Mouse (Mus musculus): ENCODE data around the gene Krtap14. TPM values are rescaled to one million over a fixed set of nuclear protein-coding genes. Genes with fewer than 3 reads are reported as not detected.
A peak's percentile ranks its signal among the peaks of the same experiment; 100 is the strongest.

Krtap14 gene
- not detected for total RNA-seq (2021)
- long read RNA-seq, experiment 1: 0 reads
- long read RNA-seq, experiment 2: 0 reads

DNA sequence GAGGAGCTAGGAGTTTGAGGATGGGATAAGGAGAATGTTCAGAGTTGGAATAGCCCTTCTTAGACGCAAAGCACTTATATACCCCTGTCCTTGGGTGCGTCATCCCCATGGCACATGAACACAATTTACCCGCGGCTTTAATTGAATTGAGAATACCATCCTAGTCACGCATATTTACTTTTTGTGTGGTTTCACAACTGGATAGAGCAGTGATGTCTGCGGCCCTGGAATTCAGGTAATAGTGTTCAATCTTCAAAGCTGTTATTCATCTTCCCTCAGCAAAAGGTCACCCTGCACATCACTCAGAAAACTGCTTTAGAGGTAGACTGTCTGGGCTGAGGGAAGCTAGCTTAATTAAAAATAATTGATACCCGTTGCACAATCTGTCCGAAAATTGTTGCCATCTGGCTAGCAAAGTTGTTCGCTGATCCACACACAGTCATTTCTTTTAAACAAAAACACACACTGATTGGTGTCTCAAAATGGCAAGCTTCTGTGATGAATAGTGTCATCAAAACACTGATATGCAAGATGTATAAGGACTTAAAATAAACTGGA lies at the start of gene Krtap14:
Gene Krtap14 (minus strand): TSS at position 51 of the 558 bp plus-strand sequence.
- no peak for DNase-seq

DNA sequence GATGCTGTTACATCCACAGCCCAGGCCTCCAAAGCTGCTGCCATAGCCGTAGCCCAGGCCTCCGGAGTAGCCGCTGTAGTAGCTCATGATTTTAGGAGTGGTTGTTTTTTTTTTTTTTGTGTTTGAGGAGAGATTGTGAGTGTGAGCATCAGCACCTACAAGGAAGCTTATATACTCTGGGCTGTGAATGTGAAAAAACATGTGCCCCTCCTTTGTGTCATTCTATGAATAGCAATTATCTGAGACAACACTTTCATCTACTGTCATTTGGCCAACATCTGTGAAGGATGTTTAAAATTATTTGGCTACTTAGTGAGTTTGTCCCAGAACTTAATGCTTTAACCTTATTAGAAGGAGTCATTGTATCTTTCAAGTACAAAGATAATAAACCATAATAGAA lies 48.2 kb upstream of the Krtap14 start, which contains the start of gene Krtap19-2:
Gene Krtap19-2 (minus strand): TSS at position 101 of the 400 bp plus-strand sequence.
- DNase-seq: no peak

DNA sequence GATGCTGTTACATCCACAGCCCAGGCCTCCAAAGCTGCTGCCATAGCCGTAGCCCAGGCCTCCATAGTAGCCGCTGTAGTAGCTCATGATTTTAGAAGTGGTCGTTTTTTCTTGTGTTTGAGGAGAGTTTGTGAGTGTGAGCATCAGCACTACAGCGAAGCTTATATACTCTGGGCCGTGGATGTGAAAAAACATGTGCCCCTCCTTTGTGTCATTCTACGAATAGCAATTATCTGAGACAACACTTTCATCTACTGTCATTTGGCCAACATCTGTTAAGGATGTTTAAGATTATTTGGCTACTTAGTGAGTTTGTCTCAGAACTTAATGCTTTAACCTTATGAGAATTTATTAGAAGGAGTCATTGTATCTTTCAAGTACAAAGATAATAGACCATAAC lies 43.4 kb upstream of the Krtap14 start, which contains the start of gene Krtap19-1:
Gene Krtap19-1 (minus strand): TSS at position 101 of the 400 bp plus-strand sequence.
- no peak for DNase-seq

DNA sequence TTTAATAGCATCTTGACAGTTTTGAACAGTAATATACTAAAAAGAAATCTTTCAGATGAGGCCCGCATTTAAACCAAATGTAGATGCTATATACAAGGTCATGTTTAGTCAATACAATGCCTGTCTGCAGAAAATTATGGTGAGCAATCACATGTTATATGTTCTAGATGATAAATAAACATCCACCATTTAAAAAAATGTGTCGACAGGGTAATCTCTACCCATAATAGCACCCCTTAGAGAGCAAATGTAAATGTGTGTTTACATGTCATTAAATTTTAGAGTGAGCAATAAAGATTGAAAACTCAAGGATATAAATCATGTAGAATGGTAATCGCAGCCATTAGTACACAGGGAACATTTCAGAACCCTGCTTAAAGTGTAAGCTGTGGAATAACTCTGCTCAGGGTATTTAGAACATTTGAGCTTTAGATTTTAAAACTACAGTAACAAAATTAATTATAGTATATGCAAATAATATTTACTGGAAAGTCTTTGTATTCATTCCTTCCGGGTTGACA lies 39.0 kb upstream of the Krtap14 start:
- DNase-seq: no peak

DNA sequence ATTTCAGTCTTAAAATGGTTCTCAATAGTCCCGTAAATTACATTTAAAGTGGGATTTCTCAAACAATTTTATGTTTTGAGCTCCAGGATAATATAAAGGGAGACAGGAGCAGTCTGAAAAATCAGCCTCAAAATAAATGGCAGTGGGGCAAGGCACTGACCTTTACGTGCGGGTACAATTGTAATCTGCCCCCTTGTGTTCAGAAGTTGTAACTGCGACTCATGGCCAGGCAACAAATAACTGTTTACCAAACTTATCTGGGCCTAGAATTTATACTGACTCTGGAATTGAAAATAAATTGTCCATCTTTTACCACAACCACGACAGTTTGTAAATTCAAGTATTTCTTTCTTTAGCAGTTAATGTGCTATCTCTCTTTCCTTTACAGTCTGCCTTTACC lies 25.5 kb upstream of the Krtap14 start:
- no peak for DNase-seq

DNA sequence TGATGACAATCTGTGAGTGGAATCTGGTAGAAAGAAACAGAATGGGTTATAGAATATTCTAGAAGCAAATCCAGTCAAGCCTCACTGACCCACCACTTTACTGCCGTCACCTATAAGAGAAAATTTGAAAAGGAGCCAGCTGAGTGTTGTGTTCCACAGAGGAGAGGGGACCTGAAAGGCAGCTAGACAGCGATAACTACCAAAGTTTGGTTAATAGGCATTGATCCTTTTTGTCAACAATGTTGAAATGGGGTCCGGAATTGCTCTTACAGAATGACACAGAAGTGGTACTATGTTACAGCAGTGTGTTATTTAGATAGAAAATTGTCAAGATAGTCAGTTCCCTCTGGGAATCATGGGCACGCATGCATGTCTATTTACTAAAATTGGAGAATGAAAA lies 22.6 kb upstream of the Krtap14 start:
- no peak for DNase-seq

DNA sequence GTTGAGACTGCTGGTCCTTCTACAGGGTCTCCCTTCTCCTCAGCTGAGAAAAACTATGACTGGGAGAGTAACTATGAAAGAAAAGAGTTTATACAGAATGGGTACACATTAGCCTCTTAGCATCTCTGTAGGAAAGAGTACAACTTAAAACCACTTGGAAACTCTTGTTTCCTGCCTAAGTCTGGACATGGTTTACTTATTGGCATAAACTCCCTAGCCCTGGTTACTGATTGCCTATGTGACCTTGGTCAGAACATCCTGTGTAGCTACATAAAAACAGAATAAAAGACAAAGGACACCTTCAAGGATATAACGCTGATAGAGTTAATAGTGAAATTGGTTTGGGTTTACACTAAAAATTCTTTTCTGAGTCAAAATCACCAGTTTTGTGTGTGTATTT lies 21.4 kb upstream of the Krtap14 start:
- DNase-seq: no peak

DNA sequence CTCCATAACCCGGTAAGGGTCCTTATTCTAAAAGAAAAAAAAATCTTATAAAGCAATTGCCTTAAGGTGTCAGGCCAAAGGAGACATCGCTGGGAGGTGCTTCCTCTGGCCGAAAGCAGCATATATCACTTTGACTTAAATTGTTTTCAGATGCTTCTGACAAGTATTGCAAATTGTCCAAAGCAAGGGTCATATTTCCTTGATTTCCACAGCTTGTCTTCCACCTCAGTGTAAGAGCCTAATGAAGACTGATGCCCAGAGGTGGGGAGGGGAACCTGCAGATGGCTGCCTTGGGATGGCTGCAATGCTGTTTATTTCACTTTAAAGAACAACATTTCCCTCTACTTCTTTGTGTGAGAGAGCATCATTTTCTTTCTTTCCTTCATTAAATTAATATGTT lies 1.0 kb upstream of the Krtap14 start:
- no peak for DNase-seq

DNA sequence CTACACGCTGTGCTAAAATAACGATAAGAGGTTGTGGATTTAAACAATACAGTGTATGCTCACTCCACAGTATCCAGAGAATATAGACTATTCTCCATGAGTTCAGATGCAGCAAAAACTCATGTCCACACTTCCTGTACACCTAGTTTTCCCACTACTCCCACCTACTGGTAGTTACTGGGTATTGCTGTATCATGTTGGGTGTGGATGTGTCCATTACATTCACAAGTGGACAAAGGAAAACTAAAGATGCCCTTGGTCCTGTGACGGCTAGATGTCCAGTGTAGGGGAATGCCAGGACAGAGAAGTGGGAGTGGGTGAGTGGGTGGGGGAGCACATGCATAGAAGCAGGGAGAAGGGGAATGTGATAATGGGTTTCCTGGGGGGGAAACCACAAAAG lies 2.2 kb downstream of the Krtap14 start:
- DNase-seq: no peak

DNA sequence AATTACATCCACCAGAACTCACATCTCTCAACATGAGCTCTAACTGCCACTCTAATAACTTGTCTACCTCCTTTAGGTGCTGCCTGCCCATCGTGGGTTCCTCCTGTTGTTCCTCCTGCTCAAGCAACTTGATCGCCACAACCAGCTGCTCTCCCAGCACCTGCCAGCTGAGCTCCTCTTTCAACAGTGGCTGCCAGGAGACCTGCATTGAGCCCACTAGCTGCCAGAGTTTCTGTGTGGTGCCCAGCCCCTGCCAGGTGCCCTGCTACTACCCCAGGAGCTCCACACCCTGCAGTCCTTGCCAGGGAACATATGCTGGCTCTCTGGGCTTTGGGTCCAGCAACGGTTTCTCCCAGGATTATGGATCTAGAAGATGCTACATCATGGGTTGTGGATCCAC lies 5.9 kb downstream of the Krtap14 start, which contains the start of gene Krtap15:
Gene Krtap15 (plus strand): TSS at position 150 of the 400 bp plus-strand sequence.
- DNase-seq: peak; percentile 69

DNA sequence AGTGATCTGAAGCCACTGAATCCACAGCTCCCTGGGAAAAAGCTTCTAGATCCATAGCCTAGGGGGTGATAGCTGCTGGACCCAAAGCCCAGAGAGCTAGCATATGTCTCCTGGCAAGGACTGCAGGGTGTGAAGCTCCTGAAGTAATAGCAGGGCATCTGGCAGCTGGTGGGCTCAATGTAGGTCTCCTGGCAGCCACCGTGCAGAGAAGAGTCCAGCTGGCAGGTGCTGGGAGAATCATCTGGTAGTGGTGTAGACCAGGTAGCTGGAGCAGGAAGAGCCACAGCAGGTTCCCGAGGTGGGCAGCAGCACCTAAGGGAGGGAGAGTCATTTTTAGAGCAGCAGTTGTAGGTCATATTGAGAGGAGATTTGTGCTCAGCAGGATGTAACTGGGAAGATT lies 14.1 kb downstream of the Krtap14 start, which contains the start of gene Gm20741:
Gene Gm20741 (minus strand): TSS at position 394 of the 400 bp plus-strand sequence.
- DNase-seq: no peak

DNA sequence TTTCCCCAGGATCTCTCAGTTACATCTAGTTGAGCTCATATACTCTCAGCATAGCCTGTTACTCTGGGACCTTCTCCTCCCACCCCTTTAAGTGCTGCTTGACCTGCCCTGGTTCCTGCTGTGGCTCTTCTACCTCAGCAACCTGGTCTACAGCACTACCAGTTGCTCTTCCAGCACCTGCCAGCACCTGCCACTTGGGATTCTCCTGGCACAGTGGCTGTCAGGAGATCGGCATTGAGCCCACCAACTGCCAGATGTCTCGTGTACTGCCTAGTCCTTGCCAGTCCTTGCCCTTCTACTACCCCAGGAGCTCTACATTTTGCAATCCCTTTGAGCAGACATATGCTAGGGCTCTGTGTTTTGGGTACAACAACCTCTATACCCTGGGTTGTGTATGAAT lies 39.2 kb downstream of the Krtap14 start:
- no peak for DNase-seq

DNA sequence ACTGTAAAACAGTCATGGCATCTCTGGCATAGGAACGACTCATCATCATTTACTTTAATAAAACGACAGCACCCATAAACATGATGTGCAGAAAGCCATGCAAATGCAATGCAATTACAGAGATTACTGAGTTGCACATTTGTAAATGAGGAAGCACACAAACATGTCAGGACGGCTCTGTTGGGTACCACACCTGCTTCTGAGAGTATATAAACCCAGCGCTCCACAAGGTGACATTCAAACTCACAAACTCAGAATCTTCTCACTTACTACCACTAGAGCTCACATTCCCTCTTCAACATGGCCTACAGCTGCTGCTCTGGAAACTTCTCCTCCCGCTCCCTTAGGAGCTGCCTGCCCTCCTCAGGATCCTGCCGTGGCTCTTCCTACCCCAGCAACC lies 48.3 kb downstream of the Krtap14 start, which contains the start of gene Gm5965:
Gene Gm5965 (plus strand): TSS at position 301 of the 400 bp plus-strand sequence.
- DNase-seq: no peak

DNA sequence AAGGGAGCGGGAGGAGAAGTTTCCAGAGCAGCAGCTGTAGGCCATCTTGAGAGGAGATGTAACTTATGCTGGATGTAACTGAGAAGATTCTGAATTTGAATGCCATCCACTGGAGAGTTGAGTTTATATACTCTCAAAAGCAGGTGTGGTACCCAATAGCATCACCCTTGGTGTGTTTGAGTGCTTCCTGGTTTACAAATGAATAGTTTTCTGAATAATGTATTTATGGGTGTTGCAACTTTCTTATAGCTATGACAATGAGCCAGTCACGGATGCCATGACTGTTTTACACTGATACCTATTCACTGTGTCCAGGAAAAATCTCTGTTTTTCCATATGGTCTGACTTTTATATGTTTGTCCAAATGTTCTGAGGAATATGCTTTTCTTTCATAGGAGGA lies 51.8 kb downstream of the Krtap14 start, which contains the start of gene 2310057N15Rik:
Gene 2310057N15Rik (minus strand): TSS at position 101 of the 400 bp plus-strand sequence.
- DNase-seq: no peak

Other genes with a start within 250 kb of the Krtap14 start
- not detected for gene Krtap24-1, start 213.9 kb downstream of the Krtap14 start, total RNA-seq (2021)
- not detected for gene 2310079G19Rik, start 198.5 kb downstream of the Krtap14 start, total RNA-seq (2021)
- not detected for gene Krtap26-1, start 178.3 kb downstream of the Krtap14 start, total RNA-seq (2021)
- not detected for gene Krtap27-1, start 154.5 kb downstream of the Krtap14 start, total RNA-seq (2021)
- not detected for gene 2310061N02Rik, start 118.2 kb downstream of the Krtap14 start, total RNA-seq (2021)
- gene Krtap13-1, start 97.3 kb downstream of the Krtap14 start, total RNA-seq (2021): not detected
- not detected for gene Krtap13, start 74.5 kb downstream of the Krtap14 start, total RNA-seq (2021)
- not detected for gene 2310034C09Rik, start 67.3 kb downstream of the Krtap14 start, total RNA-seq (2021)
- not detected for gene 2310057N15Rik, start 51.9 kb downstream of the Krtap14 start, total RNA-seq (2021)
- gene Gm5965, start 48.2 kb downstream of the Krtap14 start, total RNA-seq (2021): not detected
- gene Gm20741, start 13.9 kb downstream of the Krtap14 start, total RNA-seq (2021): not detected
- not detected for gene Krtap15, start 5.9 kb downstream of the Krtap14 start, total RNA-seq (2021)
- not detected for gene Krtap19-1, start 43.3 kb upstream of the Krtap14 start, total RNA-seq (2021)
- not detected for gene Krtap19-2, start 48.1 kb upstream of the Krtap14 start, total RNA-seq (2021)
- gene Krtap19-3, start 51.9 kb upstream of the Krtap14 start, total RNA-seq (2021): not detected
- gene Krtap19-4, start 58.9 kb upstream of the Krtap14 start, total RNA-seq (2021): not detected
- gene Krtap19-5, start 70.3 kb upstream of the Krtap14 start, total RNA-seq (2021): not detected
- gene Krtap19-9b, start 106.1 kb upstream of the Krtap14 start, total RNA-seq (2021): not detected
- gene Krtap16-3, start 136.7 kb upstream of the Krtap14 start, total RNA-seq (2021): not detected
- not detected for gene Krtap22-2, start 184.6 kb upstream of the Krtap14 start, total RNA-seq (2021)
- not detected for gene Gm10229, start 189.1 kb upstream of the Krtap14 start, total RNA-seq (2021)
- gene Krtap6-1, start 205.6 kb upstream of the Krtap14 start, total RNA-seq (2021): not detected
- not detected for gene Gm10228, start 215.3 kb upstream of the Krtap14 start, total RNA-seq (2021)
- not detected for gene Krtap6-5, start 221.7 kb upstream of the Krtap14 start, total RNA-seq (2021)
- gene 1110025L11Rik, start 237.9 kb upstream of the Krtap14 start, total RNA-seq (2021): not detected

Data from gastrocnemius, postnatal 25 days (tissue).